Mouse (Mus musculus): ENCODE measurements around the gene H2-Ob. TPM values are rescaled to one million over a fixed set of nuclear protein-coding genes. Genes with fewer than 3 reads are reported as not detected.

The H2-Ob gene
- polyA plus RNA-seq, 2 experiments = 0.17 to 0.20 TPM

GRCm38 (mm10) chr17:34292570-34292969, 53.9 kb downstream of the H2-Ob start:
- Histone ChIP-seq H3K4me2 (ENCODE audit: low read depth) (no peak overlapping the region), H3K4me1 (replicated peaks; ENCODE audit: control insufficient read depth in 2 of 2, insufficient read depth in 2 of 2, low read length in 1 of 2) (peaks cover 0 to 3% of the 10 kb centered on the region in 2 experiments; a peak in 1 of 4 replicates), H3K36me3 (replicated peaks; ENCODE audit: control insufficient read depth, insufficient read depth, low read depth) (no peaks in the 10 kb centered on the region), H3K9ac (replicated peaks) (no peak overlapping the region), H3K9me3 (ENCODE audit: control insufficient read depth, low read length) (no peaks in the 10 kb centered on the region), H3K4me3 (ENCODE audit: insufficient read depth in 1 of 2, low read depth in 2 of 2, low read length in 2 of 2) (no peak overlapping the region), H3K27ac (no peak overlapping the region), H3K27me3 (ENCODE audit: control insufficient read depth, insufficient read depth, low read length) (no peaks in the 10 kb centered on the region)
- DNase-seq (ENCODE audit: low read depth in 3 of 3, low spot score in 3 of 3) (no peak), ATAC-seq (ENCODE audit: insufficient read depth) (no peak)
- TF ChIP-seq EP300 (IDR thresholded peaks at IDR 0.05; ENCODE audit: low read depth) (no peak), CTCF (IDR thresholded peaks at IDR 0.05; ENCODE audit: low read depth) (no peak)
- 67% methylated on average over 4 of the region's 4 CpGs for WGBS (ENCODE audit: insufficient replicate concordance)

DNA sequence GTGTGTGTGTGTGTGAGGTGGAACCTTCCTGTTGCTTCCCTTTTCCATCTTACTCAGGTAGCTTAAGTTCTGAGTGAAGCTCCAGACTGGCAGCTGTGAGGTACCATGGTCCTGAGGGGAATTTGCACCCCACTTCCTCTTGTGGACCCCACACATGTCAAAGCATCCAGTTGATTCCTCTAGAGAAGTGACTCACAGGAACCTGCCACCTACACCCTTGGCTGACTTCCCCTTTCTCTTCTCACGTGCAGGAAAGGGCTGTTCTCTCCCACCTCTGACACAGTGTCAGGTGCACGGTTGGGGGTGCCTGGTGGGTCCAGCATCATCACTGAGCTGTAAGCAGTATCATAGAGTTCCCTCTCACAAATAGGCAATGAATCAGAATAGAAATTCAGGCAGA, 54.8 kb downstream of the H2-Ob start:
- Histone ChIP-seq H3K4me1 (replicated peaks; ENCODE audit: control insufficient read depth in 2 of 2, insufficient read depth in 2 of 2, low read length in 1 of 2) (peaks cover 0 to 3% of the 10 kb centered on the region in 2 experiments; a peak in 1 of 4 replicates), H3K36me3 (replicated peaks; ENCODE audit: control insufficient read depth, insufficient read depth, low read depth) (no peaks in the 10 kb centered on the region), H3K9ac (replicated peaks) (no peak overlapping the region), H3K4me3 (ENCODE audit: insufficient read depth in 1 of 2, low read depth in 2 of 2, low read length in 2 of 2) (no peak overlapping the region), H3K9me3 (ENCODE audit: control insufficient read depth, low read length) (no peaks in the 10 kb centered on the region), H3K27ac (no peak overlapping the region), H3K27me3 (ENCODE audit: control insufficient read depth, insufficient read depth, low read length) (no peaks in the 10 kb centered on the region), H3K4me2 (ENCODE audit: low read depth) (no peak overlapping the region)
- no peak for ATAC-seq (ENCODE audit: insufficient read depth)
- no peak for DNase-seq (ENCODE audit: low read depth in 3 of 3, low spot score in 3 of 3)
- TF ChIP-seq EP300 (IDR thresholded peaks at IDR 0.05; ENCODE audit: low read depth) = no peak
- 7% methylated on average over 2 of the region's 2 CpGs for WGBS (ENCODE audit: insufficient replicate concordance)

DNA sequence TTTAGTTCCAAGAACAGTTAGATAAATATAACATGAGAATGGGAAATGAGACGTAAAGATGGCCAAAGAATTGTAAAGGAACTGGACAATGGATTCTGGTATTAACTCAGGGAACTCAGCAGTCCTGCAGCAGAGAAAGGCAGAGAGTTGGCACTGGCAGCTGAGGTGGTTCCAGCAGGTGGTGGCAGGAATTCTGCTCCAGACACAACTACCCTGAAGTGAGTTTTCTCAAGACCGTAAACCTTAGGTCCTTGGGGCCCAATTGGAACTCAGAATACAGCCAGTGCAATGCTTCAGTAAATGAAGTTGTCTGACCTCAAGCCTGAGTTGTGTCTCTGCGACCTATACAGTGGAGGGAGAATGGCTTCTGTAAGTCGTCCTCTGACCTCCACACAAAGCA, 55.5 kb downstream of the H2-Ob start:
- no peak for ATAC-seq (ENCODE audit: insufficient read depth)
- Histone ChIP-seq H3K9me3 (ENCODE audit: control insufficient read depth, low read length) (no peaks in the 10 kb centered on the region), H3K4me1 (replicated peaks; ENCODE audit: control insufficient read depth in 2 of 2, insufficient read depth in 2 of 2, low read length in 1 of 2) (peaks cover 0 to 3% of the 10 kb centered on the region in 2 experiments; a peak in 1 of 4 replicates), H3K27ac (no peak overlapping the region), H3K27me3 (ENCODE audit: control insufficient read depth, insufficient read depth, low read length) (no peaks in the 10 kb centered on the region), H3K4me2 (ENCODE audit: low read depth) (no peak overlapping the region), H3K4me3 (ENCODE audit: insufficient read depth in 1 of 2, low read depth in 2 of 2, low read length in 2 of 2) (no peak overlapping the region), H3K36me3 (replicated peaks; ENCODE audit: control insufficient read depth, insufficient read depth, low read depth) (no peaks in the 10 kb centered on the region), H3K9ac (replicated peaks) (no peak overlapping the region)
- DNase-seq (ENCODE audit: low read depth in 3 of 3, low spot score in 3 of 3) = no peak
- TF ChIP-seq EP300 (IDR thresholded peaks at IDR 0.05; ENCODE audit: low read depth) = no peak
- no peak for TF ChIP-seq CTCF (IDR thresholded peaks at IDR 0.05; ENCODE audit: low read depth)
- 41% methylated on average over 4 of the region's 4 CpGs for WGBS (ENCODE audit: insufficient replicate concordance)

DNA sequence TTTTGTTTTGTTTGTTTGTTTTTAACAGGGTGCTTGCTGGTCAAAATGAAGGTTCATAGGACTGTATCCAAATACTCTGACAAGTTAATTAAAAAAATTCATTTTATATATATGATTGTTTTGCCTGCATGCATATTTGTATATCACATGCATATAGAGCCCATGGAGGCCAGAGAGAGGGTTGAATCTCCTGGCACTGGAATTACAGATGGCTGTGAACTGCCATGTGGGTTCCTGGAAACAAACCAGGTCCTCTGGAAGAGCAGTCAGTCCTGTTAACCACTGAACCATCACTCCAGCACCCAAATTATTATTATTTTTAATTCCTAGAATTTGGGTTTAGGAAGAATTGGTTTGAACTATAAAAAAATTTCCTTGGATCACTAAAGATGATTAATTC, 56.6 kb downstream of the H2-Ob start:
- no peaks in the 10 kb centered on the region for H3K27me3 ChIP-seq (ENCODE audit: control insufficient read depth, insufficient read depth, low read length)
- no peak overlapping the region for H3K9ac ChIP-seq (replicated peaks)
- no peak overlapping the region for H3K4me3 ChIP-seq (ENCODE audit: insufficient read depth in 1 of 2, low read depth in 2 of 2, low read length in 2 of 2)
- no peak overlapping the region for H3K4me2 ChIP-seq (ENCODE audit: low read depth)
- no peak for DNase-seq (ENCODE audit: low read depth in 3 of 3, low spot score in 3 of 3)
- ATAC-seq (ENCODE audit: insufficient read depth) = no peak
- no peaks in the 10 kb centered on the region for H3K36me3 ChIP-seq (replicated peaks; ENCODE audit: control insufficient read depth, insufficient read depth, low read depth)
- H3K9me3 ChIP-seq (ENCODE audit: control insufficient read depth, low read length) = no peaks in the 10 kb centered on the region
- TF ChIP-seq EP300 (IDR thresholded peaks at IDR 0.05; ENCODE audit: low read depth) = no peak
- TF ChIP-seq CTCF (IDR thresholded peaks at IDR 0.05; ENCODE audit: low read depth) = no peak
- peaks cover 0 to 3% of the 10 kb centered on the region in 2 experiments; a peak in 1 of 4 replicates for H3K4me1 ChIP-seq (replicated peaks; ENCODE audit: control insufficient read depth in 2 of 2, insufficient read depth in 2 of 2, low read length in 1 of 2)
- no peak overlapping the region for H3K27ac ChIP-seq

DNA sequence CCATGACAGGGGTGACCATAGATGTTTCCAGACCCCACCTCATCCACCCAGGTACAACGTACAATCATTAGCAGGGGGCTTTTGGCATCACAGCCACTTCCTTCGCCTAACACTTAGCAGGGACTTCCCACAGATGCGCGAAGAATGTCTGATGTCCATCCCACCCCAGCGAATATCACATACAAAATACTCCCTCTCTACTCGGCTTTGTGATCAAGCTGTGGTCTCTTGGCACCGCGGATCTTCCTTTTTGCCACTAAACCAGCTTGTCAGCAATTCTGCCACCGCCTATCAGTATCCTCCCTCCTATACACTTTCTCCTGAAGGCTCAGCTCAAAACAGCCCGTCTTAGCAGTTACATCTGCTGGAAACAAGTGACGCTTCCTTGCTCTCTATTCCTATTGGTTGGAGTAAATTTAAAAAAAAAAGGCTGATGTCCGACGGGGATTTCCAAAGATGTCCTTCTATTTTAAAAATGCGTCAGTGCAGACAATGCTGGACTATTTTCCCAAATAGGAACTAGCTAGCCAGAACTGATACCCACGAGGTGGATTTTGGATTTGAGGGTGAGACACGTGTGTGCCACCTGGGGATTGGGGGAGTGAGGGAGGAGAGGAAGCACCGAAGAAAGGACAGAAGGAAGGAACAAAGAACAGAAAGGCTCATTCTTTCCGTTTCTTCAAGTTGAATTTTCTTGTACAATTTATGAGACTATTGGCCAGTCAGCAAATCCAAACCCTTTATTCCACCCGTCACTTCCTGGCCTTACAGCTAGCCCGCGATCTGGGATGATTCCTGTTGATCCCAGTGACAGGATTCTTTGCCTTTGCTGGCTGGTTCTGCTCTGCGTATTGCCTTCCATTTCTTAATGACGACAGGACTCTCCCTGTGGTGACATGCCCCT, 57.4 kb downstream of the H2-Ob start:
- H3K4me3 ChIP-seq (ENCODE audit: insufficient read depth in 1 of 2, low read depth in 2 of 2, low read length in 2 of 2) = no peak overlapping the region
- 23% methylated on average over 23 of the region's 23 CpGs for WGBS (ENCODE audit: insufficient replicate concordance)
- no peak for TF ChIP-seq CTCF (IDR thresholded peaks at IDR 0.05; ENCODE audit: low read depth)
- TF ChIP-seq EP300 (IDR thresholded peaks at IDR 0.05; ENCODE audit: low read depth) = no peak
- H3K9ac ChIP-seq (replicated peaks) = no peak overlapping the region
- H3K4me1 ChIP-seq (replicated peaks; ENCODE audit: control insufficient read depth in 2 of 2, insufficient read depth in 2 of 2, low read length in 1 of 2) = peaks cover 0 to 3% of the 10 kb centered on the region in 2 experiments; a peak in 1 of 4 replicates
- DNase-seq (ENCODE audit: low read depth in 3 of 3, low spot score in 3 of 3) (peak in 2 of 3 experiments; percentile 20 to 39), ATAC-seq (ENCODE audit: insufficient read depth) (no peak)
- peak overlapping the region; percentile 28 for H3K4me2 ChIP-seq (ENCODE audit: low read depth)
- no peaks in the 10 kb centered on the region for H3K36me3 ChIP-seq (replicated peaks; ENCODE audit: control insufficient read depth, insufficient read depth, low read depth)
- H3K27ac ChIP-seq = no peak overlapping the region
- H3K9me3 ChIP-seq (ENCODE audit: control insufficient read depth, low read length) = no peaks in the 10 kb centered on the region
- no peaks in the 10 kb centered on the region for H3K27me3 ChIP-seq (ENCODE audit: control insufficient read depth, insufficient read depth, low read length)

Measured in liver, embryonic 14.5 days (tissue).